Mouse (Mus musculus): ENCODE data around the gene Moap1. TPM values are rescaled to one million over a fixed set of nuclear protein-coding genes. Genes with fewer than 3 reads are reported as not detected.

Moap1 gene
- 10 to 100 TPM; 37.4 to 38.3 TPM for total RNA-seq (2021)
- long read RNA-seq, experiment 1, transcript Moap1-201 (2 exons, 1,312 nt): minor isoform, 12 of 77 reads
- long read RNA-seq, experiment 1, transcript Moap1-202 (2 exons, 1,284 nt): major isoform, 65 of 77 reads
- long read RNA-seq, experiment 1, partial matches to known transcripts: 0 of 77 reads
- long read RNA-seq, experiment 1, other reads (novel, unspliced or antisense): 0 of 77 reads
- long read RNA-seq, experiment 2, transcript Moap1-202 (2 exons, 1,284 nt): major isoform, 39 of 46 reads
- long read RNA-seq, experiment 2, transcript Moap1-201 (2 exons, 1,312 nt): minor isoform, 7 of 46 reads
- long read RNA-seq, experiment 2, partial matches to known transcripts: 0 of 46 reads
- long read RNA-seq, experiment 2, other reads (novel, unspliced or antisense): 0 of 46 reads

DNA sequence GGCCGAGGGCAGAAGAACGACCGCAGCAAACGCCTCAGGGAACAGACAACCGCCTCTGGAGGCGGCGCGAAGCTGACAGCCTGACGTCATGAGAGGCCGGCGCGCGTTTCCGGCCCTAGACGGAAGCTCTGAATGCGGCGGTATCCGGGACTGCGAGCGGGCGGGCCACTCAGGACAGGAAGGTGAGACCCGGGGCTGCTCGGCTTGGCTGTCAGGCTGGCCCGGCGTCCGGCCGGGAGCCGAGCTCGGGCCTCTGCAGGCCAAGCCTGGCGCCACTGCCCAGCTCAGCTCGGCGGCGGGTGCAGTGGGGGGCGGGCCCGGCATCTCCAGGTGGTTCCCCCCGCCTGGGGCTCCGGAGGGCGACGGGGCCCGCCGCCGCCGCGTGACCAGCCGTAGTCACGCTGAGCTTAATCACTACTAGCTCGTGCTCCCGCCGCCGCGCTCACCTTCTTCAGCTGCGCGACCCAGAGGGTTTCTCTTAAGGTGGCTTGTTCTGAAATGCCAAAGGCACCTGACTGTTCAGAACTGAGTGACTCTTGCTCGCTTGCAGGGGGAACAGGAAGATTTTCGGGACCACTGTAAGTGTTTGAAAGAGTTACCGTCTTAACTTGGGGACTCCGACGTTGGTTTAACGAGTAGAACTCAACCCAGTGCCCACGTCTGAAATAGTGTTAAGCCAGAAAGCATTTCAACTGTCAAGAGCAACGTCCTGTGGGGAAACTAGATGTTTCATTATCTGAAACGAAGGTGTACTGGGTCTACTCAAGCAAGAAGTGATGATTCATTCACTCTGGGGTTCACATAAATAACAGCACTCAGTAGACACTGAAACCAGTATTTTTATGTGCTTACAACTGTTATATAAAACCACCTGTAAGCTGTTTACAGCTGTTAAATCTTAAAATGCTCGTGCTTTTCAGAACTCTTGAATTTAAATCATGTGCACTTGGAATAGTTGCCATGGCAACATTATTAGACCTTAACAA, at the start of gene Moap1, which contains the start of gene Tmem251:
Gene Moap1 (minus strand): TSS at position 73 of the 986 bp plus-strand sequence.
Gene Tmem251 (plus strand): TSS at position 174 of the 986 bp plus-strand sequence.
- DNase-seq (ENCODE audit: low spot score in 2 of 2): peak; percentile 88 to 91
- intact Hi-C loops (cut with DNase I): no loop called here

DNA sequence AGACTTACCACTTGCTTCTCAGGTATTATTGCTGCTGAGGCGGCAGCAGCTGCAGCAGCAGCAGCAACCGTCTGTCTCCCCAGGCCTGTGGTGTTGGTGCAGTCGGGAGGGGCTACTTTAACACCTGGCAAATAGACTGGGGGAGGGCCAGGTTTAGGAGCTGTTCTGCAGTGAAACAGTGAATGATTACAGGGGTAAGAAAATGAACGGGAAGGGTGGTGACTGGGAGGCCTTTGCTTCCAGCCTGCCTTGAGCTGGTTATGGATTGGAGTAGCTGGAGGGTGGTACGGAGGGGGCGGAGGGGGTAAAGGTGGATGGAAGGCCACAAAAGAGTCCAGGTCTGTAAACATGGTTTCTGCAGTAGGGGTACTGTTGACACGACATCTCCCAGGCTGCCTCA, 44.5 kb upstream of the Moap1 start:
- intact Hi-C loops (cut with DNase I): loop anchor here (10.0 kb wide), 1 partner anchor 277 kb away; no protein-coding TSS in a partner anchor
- DNase-seq (ENCODE audit: low spot score in 2 of 2): no peak

DNA sequence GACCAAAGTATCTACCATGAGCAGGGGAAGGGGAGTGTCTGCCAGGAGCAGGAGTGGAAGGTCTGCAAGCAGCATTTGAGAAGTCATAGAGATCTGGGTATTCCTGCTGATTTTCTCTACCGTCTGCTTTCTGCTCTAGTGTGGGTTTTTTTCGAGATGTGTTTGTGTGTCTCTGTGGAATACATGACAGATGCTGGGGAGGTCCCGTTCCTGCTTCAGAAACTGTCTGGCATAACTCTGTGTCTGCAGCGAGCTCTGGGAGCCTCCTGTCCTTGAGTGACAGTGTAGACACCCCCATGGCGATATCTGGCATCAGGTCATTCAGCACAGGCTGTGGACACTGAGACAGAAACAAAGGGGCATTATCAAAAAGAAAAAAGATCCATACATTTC, 42.1 kb upstream of the Moap1 start:
- peak in 1 of 2 experiments; percentile 17 for DNase-seq (ENCODE audit: low spot score in 2 of 2)

DNA sequence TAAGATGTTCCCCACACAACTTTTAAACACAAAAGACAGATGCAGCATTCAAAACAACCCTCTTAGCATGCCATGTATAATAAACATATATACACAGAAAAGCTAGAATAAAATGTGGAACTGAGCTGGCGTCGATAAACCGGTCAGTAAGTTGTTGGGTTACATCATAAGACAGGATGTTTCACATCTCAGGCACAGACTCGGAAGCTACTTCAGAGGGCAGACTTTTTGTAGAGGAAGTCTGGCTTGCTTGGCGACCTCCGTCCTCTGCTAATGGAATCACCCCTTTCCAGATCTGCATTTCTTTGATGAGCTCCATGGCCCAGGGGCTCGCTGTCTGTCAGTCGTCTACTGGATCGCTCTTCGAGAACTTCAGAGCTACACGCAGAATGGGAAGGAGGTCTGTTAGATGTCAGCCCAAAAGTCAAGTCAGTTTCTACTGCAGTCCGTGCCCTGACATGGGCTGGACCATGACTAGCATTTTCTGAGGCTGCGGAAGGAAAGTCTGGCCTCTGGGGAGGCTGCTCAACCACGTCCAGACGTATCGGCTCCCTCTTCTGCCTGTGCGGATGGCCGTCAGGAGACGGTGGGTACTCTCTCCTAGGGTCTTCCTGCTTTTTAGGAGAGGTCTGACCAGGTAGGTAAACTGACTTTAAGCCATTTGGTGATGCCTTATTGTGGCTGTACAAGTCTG, 41.6 kb upstream of the Moap1 start:
- intact Hi-C loops (cut with DNase I): loop anchor here (10.0 kb wide), 1 partner anchor 280 kb away; no protein-coding TSS in a partner anchor

More for the DNA sequence above, 42.1 kb upstream of the Moap1 start:
- intact Hi-C loops (cut with DNase I): loop anchor here (10.0 kb wide), 1 partner anchor 279 kb away; no protein-coding TSS in a partner anchor

DNA sequence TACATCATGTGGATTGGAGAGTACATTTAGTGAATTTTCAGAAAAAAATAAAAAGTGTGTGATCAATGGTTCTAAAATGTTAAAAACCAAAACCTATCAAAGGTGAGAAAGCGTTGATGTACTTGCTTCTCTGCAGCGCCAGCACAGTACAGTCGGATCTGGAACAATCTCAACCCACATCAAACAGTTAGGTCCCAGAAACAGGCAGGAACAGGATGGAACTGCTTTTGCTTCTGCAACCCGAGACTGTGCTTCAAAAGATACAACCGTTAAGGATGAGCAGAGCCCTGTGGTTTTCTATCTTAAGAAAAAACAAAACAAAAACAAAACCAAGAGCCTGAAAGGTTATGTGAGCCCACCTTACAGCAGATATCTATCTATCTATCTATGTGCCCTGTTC, 39.4 kb upstream of the Moap1 start:
- intact Hi-C loops (cut with DNase I): loop anchor here (10.0 kb wide), 1 partner anchor 282 kb away; no protein-coding TSS in a partner anchor
- no peak for DNase-seq (ENCODE audit: low spot score in 2 of 2)

More for the DNA sequence above, 41.6 kb upstream of the Moap1 start:
- DNase-seq (ENCODE audit: low spot score in 2 of 2): no peak

DNA sequence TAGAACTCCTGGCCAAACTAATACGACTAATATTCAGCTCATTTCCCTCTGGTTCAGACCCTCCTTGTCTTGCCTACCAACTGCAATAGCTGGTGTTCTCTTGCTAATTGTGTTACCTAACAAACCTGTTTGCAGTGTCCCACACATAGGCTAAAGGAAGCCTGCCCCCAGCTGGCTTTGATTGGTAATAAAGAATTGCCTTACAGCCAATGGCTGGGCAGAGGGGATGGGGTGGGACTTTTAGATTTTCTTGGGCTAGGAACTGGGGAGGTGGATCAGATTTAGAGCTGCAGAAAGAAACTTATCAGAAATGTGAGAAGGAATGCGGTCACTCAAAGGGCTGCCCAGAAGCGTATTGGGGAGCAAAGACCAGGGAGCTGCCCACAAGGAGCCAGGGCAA, 36.0 kb upstream of the Moap1 start:
- intact Hi-C loops (cut with DNase I): no loop called here
- DNase-seq (ENCODE audit: low spot score in 2 of 2): no peak

DNA sequence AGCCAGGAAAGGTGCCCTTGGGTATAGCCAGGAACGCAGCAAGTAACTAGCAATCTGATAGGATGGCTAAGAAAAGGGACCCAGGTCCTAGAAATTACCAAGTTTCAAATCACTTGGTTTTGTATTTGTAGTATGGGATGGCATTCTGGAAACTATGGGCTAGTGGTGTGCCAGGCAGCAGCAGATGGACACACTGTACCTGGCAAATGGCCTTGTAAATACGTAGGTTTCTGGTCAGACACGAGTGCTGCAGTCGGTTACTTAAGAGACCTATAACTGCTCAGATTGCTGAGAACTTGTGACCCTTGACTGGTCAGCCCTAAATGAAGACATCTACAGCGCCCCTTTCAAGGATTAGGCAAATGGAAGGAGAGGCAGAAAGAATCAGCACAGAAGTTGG, 34.7 kb upstream of the Moap1 start:
- DNase-seq (ENCODE audit: low spot score in 2 of 2): no peak
- intact Hi-C loops (cut with DNase I): no loop called here

DNA sequence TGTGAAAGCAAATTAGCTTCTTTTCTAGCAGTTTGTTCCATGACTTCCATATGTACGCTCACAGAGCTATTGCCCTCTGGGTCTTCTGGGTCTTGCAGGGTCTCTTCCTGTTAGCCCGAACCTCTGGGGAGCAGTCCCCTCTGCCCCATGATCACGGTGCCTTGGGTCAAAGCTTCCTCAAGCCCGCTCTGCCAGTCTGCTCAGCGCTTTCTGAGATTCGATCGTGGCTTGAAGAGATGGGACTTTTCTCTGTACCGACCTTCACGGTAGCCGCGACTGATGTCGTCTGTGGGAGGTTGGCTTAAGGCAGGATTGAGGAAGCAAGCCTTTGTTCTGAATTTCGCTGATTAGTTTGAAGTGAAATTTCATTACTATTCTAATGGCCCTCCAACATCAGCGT, 32.6 kb upstream of the Moap1 start:
- intact Hi-C loops (cut with DNase I): no loop called here
- no peak for DNase-seq (ENCODE audit: low spot score in 2 of 2)

DNA sequence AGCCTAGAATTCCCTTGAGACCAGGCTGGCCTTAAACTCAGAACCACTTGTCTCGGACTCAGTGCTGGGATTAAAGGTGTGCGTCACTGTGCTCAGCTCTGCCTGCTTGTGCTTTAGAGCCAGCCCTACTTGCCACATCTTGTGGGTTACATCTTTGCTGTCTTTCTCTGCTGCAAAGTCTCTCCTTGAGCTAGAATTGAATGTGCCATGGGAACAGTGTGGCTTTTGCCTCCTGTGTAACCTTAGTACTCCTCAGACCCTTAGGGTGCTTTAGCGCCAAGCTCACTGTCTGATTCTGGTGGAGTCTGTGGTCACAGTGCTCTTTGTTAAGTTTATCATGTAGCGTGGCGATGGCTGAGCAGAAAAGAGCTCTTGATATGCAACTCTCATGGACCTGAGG, 29.2 kb upstream of the Moap1 start:
- intact Hi-C loops (cut with DNase I): no loop called here
- no peak for DNase-seq (ENCODE audit: low spot score in 2 of 2)

DNA sequence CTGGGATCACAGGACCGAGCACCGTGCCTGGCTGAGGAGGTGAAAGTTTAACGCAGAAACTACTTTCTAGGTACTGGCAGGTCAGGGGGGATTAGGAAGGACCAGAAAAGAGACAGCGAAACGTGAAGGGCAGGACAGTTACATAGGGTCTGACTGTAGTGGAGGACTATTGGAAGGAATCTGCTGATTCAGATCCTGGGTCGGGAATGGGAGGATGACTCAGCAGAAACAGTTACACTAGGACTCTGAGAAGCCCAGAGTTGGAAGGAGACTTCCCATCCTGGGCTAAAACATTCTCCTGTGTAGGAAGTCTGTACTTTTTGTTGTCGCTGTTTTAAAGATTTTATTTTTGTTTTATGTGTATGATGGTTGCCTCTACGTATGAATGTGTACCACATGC, 28.1 kb upstream of the Moap1 start:
- intact Hi-C loops (cut with DNase I): no loop called here

DNA sequence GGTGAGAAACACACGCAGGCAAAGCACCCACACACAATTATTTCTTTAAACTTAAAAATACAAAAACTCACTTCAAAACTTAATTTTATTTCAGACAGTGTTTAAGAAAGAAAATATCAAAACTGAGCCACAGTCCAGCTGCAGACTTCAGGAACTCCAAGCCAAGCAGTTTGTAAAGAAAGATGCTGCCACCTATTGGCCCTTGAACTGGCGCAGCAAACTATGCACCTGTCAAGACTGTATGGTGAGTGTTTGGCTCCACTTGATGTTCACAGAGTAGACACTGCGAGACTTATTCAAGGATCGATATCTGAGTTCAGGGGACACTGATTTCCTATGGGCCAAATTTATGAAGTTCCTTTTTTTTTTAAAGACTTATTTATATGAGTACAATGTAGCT, 25.5 kb upstream of the Moap1 start:
- intact Hi-C loops (cut with DNase I): no loop called here

More for the DNA sequence above, 28.1 kb upstream of the Moap1 start:
- DNase-seq (ENCODE audit: low spot score in 2 of 2): no peak

DNA sequence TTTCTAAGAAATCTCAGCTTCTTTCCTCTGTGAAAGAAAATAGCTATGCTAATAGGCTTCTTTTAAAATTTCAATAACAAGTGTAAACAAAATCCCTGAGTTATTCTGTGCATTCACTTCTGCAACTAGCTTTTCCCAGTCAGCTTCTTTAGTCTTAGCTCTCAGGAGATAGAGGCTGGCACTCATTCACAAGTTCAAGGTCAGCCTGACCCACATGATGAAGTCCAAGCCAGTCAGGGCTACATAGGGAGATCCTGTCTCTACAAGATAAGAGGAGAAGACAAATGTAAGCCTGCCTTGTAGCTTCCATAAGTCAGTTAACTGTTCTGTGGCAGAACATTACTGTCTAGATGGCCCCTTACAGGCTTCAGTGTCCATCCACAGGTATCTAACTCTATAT, 20.2 kb upstream of the Moap1 start:
- intact Hi-C loops (cut with DNase I): no loop called here

More for the DNA sequence above, 25.5 kb upstream of the Moap1 start:
- DNase-seq (ENCODE audit: low spot score in 2 of 2): no peak

DNA sequence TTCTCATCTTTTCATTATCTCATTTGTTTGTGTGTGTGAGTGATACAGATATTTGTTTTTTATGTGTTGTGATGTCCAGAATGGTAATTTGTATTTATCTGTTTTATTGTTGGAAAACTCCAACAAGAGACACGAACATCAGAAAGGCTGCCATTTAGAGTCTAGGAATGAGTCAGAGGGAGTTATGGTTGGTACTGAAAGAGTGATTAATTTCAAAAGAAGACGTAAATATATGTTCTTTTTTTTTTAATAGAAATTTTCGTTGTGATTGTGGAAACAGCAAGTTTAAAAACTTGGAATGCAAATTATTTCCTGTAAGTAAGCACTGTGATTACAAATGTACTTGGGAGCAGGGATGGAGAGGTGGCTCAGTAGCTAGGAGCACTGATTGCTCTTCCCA, 18.2 kb upstream of the Moap1 start:
- intact Hi-C loops (cut with DNase I): no loop called here
- no peak for DNase-seq (ENCODE audit: low spot score in 2 of 2)

More for the DNA sequence above, 20.2 kb upstream of the Moap1 start:
- no peak for DNase-seq (ENCODE audit: low spot score in 2 of 2)

DNA sequence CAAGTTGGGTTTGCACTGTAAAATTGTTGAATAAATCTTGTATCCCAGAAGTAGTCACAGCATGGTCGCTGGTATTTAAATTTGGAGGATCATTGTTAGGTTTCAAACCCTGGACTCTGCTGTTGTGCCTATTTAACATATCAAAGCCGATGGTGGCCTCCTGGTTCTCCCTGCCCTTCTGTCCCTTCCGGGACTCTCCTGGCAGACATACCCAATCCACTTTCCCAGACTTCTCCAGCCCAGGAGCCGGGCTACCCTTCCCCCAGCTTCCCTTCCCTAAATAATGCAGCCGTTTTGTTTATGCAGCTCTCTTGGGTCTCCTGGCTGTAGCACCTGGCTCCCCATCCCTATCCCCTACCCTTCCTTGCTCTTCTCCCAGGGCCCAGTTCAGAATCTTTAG, 15.5 kb upstream of the Moap1 start:
- intact Hi-C loops (cut with DNase I): no loop called here
- DNase-seq (ENCODE audit: low spot score in 2 of 2): no peak

DNA sequence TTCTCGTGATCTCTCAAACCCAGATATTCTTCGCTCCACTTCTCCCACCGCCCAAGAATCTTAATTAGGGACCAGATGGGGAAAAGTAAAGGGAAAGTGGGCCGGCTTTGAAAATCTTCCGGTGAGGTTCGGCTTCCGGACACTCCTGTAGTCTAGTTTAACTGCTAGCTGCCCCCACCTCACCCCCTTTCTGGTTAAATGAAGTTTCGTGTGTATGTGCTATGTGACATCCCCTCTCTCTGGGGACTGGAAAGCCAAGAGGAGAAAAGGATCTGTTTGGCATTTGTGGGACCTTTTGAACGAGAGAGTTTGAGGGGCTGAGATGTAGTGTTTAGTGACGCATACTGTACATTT, 14.9 kb upstream of the Moap1 start, which contains the start of gene Gm20604:
Gene Gm20604 (minus strand): TSS at position 270 of the 354 bp plus-strand sequence.
- DNase-seq (ENCODE audit: low spot score in 2 of 2): no peak
- intact Hi-C loops (cut with DNase I): no loop called here

DNA sequence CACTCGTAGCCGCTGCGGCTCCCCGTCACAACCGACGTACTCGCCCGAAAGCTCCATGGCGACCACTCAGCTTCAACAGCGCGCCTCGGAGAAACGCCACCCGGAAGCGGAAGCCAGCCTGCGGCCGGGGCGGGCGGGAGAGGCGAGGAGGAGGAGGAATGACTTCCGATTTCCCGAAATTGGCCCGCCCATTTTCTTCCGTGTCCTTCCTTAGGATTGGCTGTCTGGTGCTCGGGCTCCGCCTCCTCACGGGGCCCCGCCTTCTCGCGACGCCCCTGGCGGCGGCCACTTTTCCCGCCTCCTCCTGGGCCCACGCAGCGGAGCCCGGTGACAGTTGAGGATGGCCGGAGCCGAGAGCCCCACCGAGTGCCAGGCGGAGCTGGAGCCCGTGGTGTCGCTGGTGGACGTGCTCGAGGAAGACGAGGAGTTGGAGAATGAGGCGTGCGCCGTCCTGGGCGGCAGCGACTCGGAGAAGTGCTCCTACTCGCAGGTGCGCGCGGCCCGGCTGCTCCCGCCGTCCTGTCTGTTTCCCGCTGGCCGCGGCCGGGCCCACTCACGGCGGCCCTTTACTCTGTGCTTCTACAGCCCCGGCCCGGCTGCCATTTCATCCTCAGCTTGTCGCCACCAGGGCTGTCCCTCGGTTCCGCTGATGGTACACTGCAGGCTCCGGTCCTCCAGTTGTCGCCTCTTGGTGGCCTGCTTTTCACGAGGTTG, 14.4 kb upstream of the Moap1 start, which contains the start of the genes Gm28051, Gon7 and Ubr7:
Gene Gm28051 (minus strand): TSS at position 77 of the 714 bp plus-strand sequence.
Gene Gon7 (minus strand): TSS at position 115 of the 714 bp plus-strand sequence.
Gene Ubr7 (plus strand): TSS at position 279 of the 714 bp plus-strand sequence.
- intact Hi-C loops (cut with DNase I): no loop called here
- peak; percentile 97 to 98 for DNase-seq (ENCODE audit: low spot score in 2 of 2)

DNA sequence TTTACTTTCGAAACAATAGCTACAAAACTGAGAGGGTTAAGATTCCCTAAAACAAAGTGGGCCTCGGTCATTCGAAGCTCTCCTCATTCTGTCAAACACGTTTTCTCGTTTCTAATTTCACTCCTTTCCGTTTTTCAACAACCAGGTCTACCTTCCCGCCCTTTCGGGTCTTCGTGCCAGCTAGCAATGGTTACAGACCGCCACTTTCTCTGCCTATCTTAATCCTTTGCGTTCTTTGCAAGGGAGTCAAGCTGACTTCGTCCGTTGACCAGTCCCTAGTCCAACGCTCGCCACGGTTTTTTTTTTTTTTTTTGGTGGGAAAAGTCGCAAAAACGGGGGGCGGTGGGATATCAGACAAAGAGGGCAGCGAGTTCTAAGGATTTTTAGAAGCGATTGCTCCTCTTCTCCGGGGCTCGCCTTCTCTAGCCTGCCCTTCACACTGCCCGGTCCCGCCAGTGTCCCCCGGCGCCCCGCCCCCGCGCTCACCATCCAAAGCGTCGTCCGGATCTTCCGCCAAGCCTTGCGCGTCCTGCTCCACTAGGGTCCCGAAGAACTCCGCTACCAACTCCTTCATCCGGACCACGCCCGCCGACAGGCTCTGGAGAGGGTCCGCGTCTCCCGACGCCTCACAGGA, 13.7 kb upstream of the Moap1 start:
- intact Hi-C loops (cut with DNase I): no loop called here
- no peak for DNase-seq (ENCODE audit: low spot score in 2 of 2)

DNA sequence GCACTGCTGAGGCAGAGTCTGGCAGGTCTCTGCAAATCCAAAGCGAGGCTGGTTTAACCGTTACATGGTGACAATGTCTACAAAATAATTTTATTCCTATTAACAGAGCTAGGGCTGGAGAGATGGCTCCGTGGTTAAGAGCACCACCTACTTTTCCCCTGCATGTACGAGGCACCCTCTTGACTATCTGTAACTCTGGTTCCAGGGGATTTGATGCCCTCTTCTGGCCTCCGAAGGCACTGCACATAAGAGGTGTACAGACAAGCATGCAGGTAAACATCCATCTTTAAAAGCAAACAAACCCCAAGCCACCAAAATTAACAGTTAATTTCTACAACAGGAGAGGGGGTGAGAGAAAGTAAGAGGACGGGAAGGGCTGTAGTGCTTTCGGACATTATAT, 12.8 kb upstream of the Moap1 start:
- intact Hi-C loops (cut with DNase I): no loop called here

More for the DNA sequence above, 12.8 kb upstream of the Moap1 start:
- peak in 1 of 2 experiments; percentile 36 for DNase-seq (ENCODE audit: low spot score in 2 of 2)
